Mouse (Mus musculus) CH12.LX (cell line): ENCODE measurements around the gene Msx2.

Experiments
- CTCF ChIP-seq, 2 experiments: IDR thresholded peaks in 1 of 2; conservative IDR thresholded peaks in 1 of 2; 2 replicates each; pipeline ENCODE4 v1.5.1; 2011 to 2012; ENCODE audit warnings: low read depth in 2 of 2, low read length in 2 of 2, improper control_type of control experiment in 1 of 2, inconsistent platforms in 1 of 2, mild to moderate bottlenecking in 1 of 2, moderate library complexity in 1 of 2
- EP300 ChIP-seq: IDR thresholded peaks from 2 replicates; pipeline ENCODE4 v1.6.1; 2011; ENCODE audit warnings: low read length, improper control_type of control experiment
- POLR2A ChIP-seq: IDR thresholded peaks from 2 replicates; pipeline ENCODE4 v1.6.1; 2011; ENCODE audit warnings: low read depth, mild to moderate bottlenecking, improper control_type of control experiment, low read length
- POLR2AphosphoS2 ChIP-seq: IDR thresholded peaks from 2 replicates; pipeline ENCODE4 v1.6.1; 2011; ENCODE audit warnings: low read depth, low read length, improper control_type of control experiment
- USF1 ChIP-seq: IDR thresholded peaks from 2 replicates; pipeline ENCODE4 v1.6.1; 2014; ENCODE audit warnings: low read depth, mild to moderate bottlenecking, inconsistent platforms, low read length, improper control_type of control experiment

- no peak for TF ChIP-seq CTCF (conservative IDR thresholded peaks at IDR 0.05 in 1 of 2, IDR thresholded peaks at IDR 0.05 in 1 of 2; ENCODE audit: low read depth in 2 of 2, low read length in 2 of 2)
- TF ChIP-seq POLR2A = no peak
- TF ChIP-seq POLR2AphosphoS2 = no peak
- no peak for TF ChIP-seq EP300
- TF ChIP-seq USF1 = no peak
Measured at GRCm38 (mm10) chr13:53472614-53473124, at the start of gene Msx2.
